Mouse (Mus musculus) lung, postnatal 0 days (tissue): Measurements from ENCODE around the gene Commd7.
A peak's percentile ranks its signal among the peaks of the same experiment; 100 is the strongest.

ENCODE experiments used
- CTCF ChIP-seq: IDR thresholded peaks from 2 replicates; pipeline ENCODE4 v1.5.1; 2016; ENCODE audit warnings: antibody characterized with exemption, mild to moderate bottlenecking
- EP300 ChIP-seq: IDR thresholded peaks from 2 replicates; pipeline ENCODE4 v1.6.1; 2016; ENCODE audit warnings: antibody characterized with exemption, mild to moderate bottlenecking, control low read depth

DNA sequence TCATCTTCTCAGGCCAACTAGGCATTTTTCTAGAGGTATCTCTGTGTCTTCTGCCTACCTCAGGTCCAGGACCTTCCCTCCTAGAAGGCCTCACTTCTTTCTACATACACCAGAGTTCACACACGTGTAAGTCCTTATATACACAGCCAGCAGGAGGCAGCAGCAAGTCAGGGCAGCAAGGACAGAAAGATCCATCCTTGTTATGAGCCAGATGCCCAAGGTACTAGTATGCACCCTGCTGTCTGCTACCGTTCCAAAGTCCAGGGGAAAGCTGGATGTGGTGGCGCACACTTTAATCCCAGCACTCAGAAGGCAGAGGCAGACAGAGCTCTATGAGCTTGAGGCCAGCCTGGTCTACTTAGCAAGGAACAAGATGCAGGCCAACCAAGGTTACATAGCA lies 26.2 kb downstream of the Commd7 start:
- TF ChIP-seq CTCF (peak; percentile 27; the same call in 1 of the 2 replicates), EP300 (no peak)
